Mouse (Mus musculus): ENCODE data around the gene Prr27. TPM values are rescaled to one million over a fixed set of nuclear protein-coding genes. Genes with fewer than 3 reads are reported as not detected.

Prr27 gene
- not detected in 2 replicates for polyA plus RNA-seq (2014; fragmentation: Nextera tagmentation; extraction: Ambion mirVana)

DNA sequence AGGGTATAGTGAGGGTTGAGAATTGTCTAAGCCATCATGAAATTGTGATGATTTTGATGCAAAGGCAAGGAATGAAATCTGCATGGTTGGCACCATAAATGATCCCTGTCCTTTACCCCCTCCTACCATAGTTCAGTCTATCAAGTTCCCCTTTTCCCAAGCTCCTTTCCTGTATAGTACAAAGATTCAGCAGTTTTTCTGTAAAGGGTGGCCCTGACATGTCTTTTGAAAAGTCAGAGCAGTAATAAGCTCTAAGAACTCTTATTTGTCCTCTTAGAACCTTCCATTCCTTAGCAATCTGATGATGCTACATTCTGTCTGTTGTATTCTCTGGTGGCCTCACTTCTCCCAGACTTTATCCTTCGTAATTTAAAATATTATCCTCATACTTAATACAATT lies at the start of gene Prr27:
Prr27 (plus strand) TSS at position 301 of the 400 bp plus-strand sequence.
- H3K9me3 ChIP-seq (ENCODE audit: control insufficient read depth, low read depth, low read length): no peaks in the 10 kb centered on the region

DNA sequence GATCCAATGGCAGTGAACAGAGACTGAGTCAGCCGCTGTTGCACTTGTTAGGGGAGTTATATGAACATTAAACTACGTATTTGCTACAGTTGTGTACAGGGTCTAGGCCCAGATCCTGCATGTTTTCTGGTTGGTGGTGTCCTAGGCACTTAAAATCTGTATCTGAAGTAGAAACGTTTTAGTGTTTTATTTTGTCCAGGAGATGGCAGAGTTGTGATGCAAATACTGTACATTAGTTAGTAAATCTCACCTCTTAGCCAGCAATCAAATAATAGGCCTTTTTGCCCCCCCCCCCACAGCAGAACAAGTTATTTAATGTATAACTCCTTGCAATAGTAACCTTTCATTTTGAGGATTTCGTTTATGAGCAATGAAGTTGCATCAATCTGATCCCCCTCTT lies 42.8 kb upstream of the Prr27 start:
- no peak overlapping the region for H3K4me3 ChIP-seq (ENCODE audit: low read depth, low read length)
- ATAC-seq (ENCODE audit: insufficient number of reproducible peaks, insufficient read depth, low FRiP score, low read depth): no peak

More for the DNA sequence above, at the start of gene Prr27:
- Histone ChIP-seq H3K9ac (replicated peaks; ENCODE audit: low read depth, low read length) (no peak within 1 kb of the TSS), H3K36me3 (ENCODE audit: control insufficient read depth, insufficient read depth, low read length) (no peaks in the 10 kb centered on the region), H3K4me3 (ENCODE audit: low read depth, low read length) (no peak within 1 kb of the TSS), H3K4me1 (ENCODE audit: control insufficient read depth, insufficient read depth, low read length) (no peaks in the 10 kb centered on the region), H3K27ac (ENCODE audit: low read length) (no peak within 1 kb of the TSS), H3K4me2 (replicated peaks; ENCODE audit: low read depth, low read length) (no peak within 1 kb of the TSS), H3K27me3 (ENCODE audit: control insufficient read depth, insufficient read depth, low read length) (no peaks in the 10 kb centered on the region)
- ATAC-seq (ENCODE audit: insufficient number of reproducible peaks, insufficient read depth, low FRiP score, low read depth): no peak
- 64% methylated on average over 1 of the region's 1 CpGs for WGBS

DNA sequence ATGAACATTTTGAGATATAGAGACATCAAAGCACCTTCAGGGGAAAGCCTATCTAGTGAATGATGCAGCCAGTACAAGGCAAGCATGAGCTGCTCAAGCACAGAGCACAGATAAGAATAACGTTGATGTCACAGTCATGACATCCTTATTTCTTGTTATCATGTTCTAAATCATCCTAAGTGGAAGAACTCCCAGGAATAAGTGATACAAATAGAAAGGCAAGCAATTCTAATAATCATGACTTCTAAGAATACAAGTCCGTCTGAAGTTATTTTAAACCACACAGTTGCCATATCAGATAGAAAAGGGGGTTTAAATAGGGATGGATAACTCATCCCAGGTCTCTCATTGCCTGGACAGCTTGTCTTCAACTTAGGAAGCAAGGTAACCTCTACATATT lies 17.7 kb upstream of the Prr27 start, which contains the start of gene Csn1s2b:
Csn1s2b (plus strand) TSS at position 301 of the 400 bp plus-strand sequence.
- WGBS: 61% methylated on average over 2 of the region's 2 CpGs
- H3K4me1 ChIP-seq (ENCODE audit: control insufficient read depth, insufficient read depth, low read length): no peaks in the 10 kb centered on the region

More for the DNA sequence above, 42.8 kb upstream of the Prr27 start:
- H3K4me1 ChIP-seq (ENCODE audit: control insufficient read depth, insufficient read depth, low read length): no peaks in the 10 kb centered on the region
- no peak overlapping the region for H3K27ac ChIP-seq (ENCODE audit: low read length)
- no peak overlapping the region for H3K4me2 ChIP-seq (replicated peaks; ENCODE audit: low read depth, low read length)
- no peaks in the 10 kb centered on the region for H3K36me3 ChIP-seq (ENCODE audit: control insufficient read depth, insufficient read depth, low read length)
- 61% methylated on average over 4 of the region's 4 CpGs for WGBS
- H3K9ac ChIP-seq (replicated peaks; ENCODE audit: low read depth, low read length): no peak overlapping the region
- H3K27me3 ChIP-seq (ENCODE audit: control insufficient read depth, insufficient read depth, low read length): no peaks in the 10 kb centered on the region
- H3K9me3 ChIP-seq (ENCODE audit: control insufficient read depth, low read depth, low read length): no peaks in the 10 kb centered on the region

DNA sequence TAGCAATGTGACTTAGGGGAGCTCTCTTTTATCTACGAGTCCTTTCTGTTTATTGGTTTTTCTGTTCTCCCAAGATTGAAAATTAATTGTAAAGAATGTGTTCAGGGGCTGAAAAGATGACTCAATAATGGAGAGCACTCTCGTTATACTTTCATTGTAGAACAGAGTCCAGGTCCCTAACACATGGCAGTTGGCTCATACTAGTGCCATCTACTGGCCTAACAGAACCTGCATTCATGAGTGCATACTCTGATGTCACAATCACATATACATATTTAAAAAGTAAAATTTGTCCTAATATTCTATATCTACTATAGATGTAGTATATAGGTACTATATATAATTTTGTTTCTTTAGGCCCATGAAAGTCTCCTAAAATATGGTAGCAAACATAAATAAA lies 16.2 kb upstream of the Prr27 start:
- Histone ChIP-seq H3K27ac (ENCODE audit: low read length) (no peak overlapping the region), H3K27me3 (ENCODE audit: control insufficient read depth, insufficient read depth, low read length) (no peaks in the 10 kb centered on the region), H3K36me3 (ENCODE audit: control insufficient read depth, insufficient read depth, low read length) (no peaks in the 10 kb centered on the region), H3K4me2 (replicated peaks; ENCODE audit: low read depth, low read length) (no peak overlapping the region), H3K4me1 (ENCODE audit: control insufficient read depth, insufficient read depth, low read length) (no peaks in the 10 kb centered on the region), H3K4me3 (ENCODE audit: low read depth, low read length) (no peak overlapping the region), H3K9me3 (ENCODE audit: control insufficient read depth, low read depth, low read length) (no peaks in the 10 kb centered on the region), H3K9ac (replicated peaks; ENCODE audit: low read depth, low read length) (no peak overlapping the region)
- ATAC-seq (ENCODE audit: insufficient number of reproducible peaks, insufficient read depth, low FRiP score, low read depth): no peak
- 63% methylated on average over 2 of the region's 2 CpGs for whole genome bisulfite sequencing

More for the DNA sequence above, 17.7 kb upstream of the Prr27 start, which contains the start of gene Csn1s2b:
- H3K27ac ChIP-seq (ENCODE audit: low read length): no peak within 1 kb of the TSS
- no peaks in the 10 kb centered on the region for H3K27me3 ChIP-seq (ENCODE audit: control insufficient read depth, insufficient read depth, low read length)
- H3K9ac ChIP-seq (replicated peaks; ENCODE audit: low read depth, low read length): no peak within 1 kb of the TSS
- ATAC-seq (ENCODE audit: insufficient number of reproducible peaks, insufficient read depth, low FRiP score, low read depth): no peak
- H3K9me3 ChIP-seq (ENCODE audit: control insufficient read depth, low read depth, low read length): no peaks in the 10 kb centered on the region
- no peaks in the 10 kb centered on the region for H3K36me3 ChIP-seq (ENCODE audit: control insufficient read depth, insufficient read depth, low read length)
- H3K4me3 ChIP-seq (ENCODE audit: low read depth, low read length): no peak within 1 kb of the TSS
- no peak within 1 kb of the TSS for H3K4me2 ChIP-seq (replicated peaks; ENCODE audit: low read depth, low read length)

DNA sequence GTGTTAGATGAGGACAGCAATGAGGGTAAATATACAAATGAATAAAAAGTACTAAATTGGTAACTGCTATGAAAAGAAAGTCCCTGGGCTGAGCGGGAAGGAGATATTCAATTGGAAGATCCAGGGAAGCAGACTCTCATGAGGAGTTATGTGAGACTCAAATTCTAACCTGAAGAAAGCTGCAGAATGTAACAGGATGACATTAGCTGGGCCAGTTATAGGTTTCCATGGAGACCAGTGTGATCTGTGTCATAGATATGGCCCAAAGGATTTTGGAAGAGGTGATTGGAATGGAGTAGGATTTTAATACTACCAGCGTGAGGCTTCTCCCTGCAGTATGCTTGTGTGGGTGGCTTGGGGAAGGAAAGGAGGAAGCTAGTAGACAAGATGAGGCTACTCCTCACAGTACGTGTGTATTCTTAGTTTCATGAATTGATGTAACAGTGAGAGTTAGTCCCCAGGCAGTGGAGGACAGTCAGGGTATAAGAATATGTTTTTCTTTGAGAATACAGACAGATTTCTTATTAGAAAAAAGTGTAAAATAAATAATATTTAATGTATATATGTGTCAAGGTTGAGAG lies 29.7 kb downstream of the Prr27 start:
- Histone ChIP-seq H3K4me3 (ENCODE audit: low read depth, low read length) (no peak overlapping the region), H3K4me1 (ENCODE audit: control insufficient read depth, insufficient read depth, low read length) (no peaks in the 10 kb centered on the region), H3K4me2 (replicated peaks; ENCODE audit: low read depth, low read length) (no peak overlapping the region), H3K9ac (replicated peaks; ENCODE audit: low read depth, low read length) (no peak overlapping the region), H3K36me3 (ENCODE audit: control insufficient read depth, insufficient read depth, low read length) (no peaks in the 10 kb centered on the region), H3K27me3 (ENCODE audit: control insufficient read depth, insufficient read depth, low read length) (no peaks in the 10 kb centered on the region), H3K9me3 (ENCODE audit: control insufficient read depth, low read depth, low read length) (no peaks in the 10 kb centered on the region), H3K27ac (ENCODE audit: low read length) (no peak overlapping the region)
- ATAC-seq (ENCODE audit: insufficient number of reproducible peaks, insufficient read depth, low FRiP score, low read depth): no peak
- WGBS: 84% methylated on average over 3 of the region's 3 CpGs

DNA sequence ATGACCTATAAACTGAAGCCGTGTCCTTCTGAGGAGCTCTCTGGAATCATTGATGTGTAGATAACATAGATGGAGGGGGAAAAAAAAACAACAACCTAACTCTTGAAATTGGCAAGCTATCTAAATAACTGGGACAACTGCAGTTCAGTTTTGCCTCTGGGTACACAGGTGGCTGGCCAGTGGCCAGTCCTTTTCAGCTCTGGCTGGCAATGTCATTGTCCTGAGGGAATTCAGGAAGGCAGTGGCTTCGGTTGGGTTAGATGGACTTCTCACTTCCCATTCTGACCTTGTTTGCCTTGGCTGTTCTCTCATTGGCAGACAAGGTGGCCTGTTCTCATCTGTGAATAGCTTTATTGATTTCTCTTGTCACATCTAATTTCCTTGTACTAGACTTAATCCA lies 44.6 kb downstream of the Prr27 start:
- H3K27me3 ChIP-seq (ENCODE audit: control insufficient read depth, insufficient read depth, low read length): no peaks in the 10 kb centered on the region
- H3K4me2 ChIP-seq (replicated peaks; ENCODE audit: low read depth, low read length): no peak overlapping the region
- no peak overlapping the region for H3K4me3 ChIP-seq (ENCODE audit: low read depth, low read length)
- no peak overlapping the region for H3K27ac ChIP-seq (ENCODE audit: low read length)
- WGBS: 75% methylated on average over 2 of the region's 2 CpGs
- H3K9me3 ChIP-seq (ENCODE audit: control insufficient read depth, low read depth, low read length): no peaks in the 10 kb centered on the region
- no peak overlapping the region for H3K9ac ChIP-seq (replicated peaks; ENCODE audit: low read depth, low read length)
- no peak for ATAC-seq (ENCODE audit: insufficient number of reproducible peaks, insufficient read depth, low FRiP score, low read depth)
- H3K36me3 ChIP-seq (ENCODE audit: control insufficient read depth, insufficient read depth, low read length): no peaks in the 10 kb centered on the region
- no peaks in the 10 kb centered on the region for H3K4me1 ChIP-seq (ENCODE audit: control insufficient read depth, insufficient read depth, low read length)

DNA sequence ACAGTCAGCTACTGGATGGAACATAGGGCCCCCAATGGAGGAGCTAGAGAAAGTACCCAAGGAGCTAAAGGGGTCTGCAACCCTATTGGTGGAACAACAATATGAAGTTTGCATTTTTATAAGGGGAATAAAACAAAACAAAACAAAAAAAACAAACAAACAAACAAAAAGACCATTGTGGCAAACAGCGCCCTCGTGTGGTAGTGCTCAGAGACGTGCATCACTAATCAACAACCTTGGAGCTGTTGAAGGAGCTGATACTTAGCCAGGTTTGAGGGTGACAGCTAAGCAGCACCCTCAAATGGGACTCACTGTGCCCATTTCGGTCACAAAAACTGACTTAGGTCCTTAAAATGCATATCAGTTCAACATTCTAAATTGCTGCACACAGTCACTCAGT lies 45.9 kb downstream of the Prr27 start:
- Histone ChIP-seq H3K4me2 (replicated peaks; ENCODE audit: low read depth, low read length) (no peak overlapping the region), H3K9me3 (ENCODE audit: control insufficient read depth, low read depth, low read length) (no peaks in the 10 kb centered on the region), H3K27me3 (ENCODE audit: control insufficient read depth, insufficient read depth, low read length) (no peaks in the 10 kb centered on the region), H3K4me1 (ENCODE audit: control insufficient read depth, insufficient read depth, low read length) (no peaks in the 10 kb centered on the region), H3K36me3 (ENCODE audit: control insufficient read depth, insufficient read depth, low read length) (no peaks in the 10 kb centered on the region), H3K4me3 (ENCODE audit: low read depth, low read length) (no peak overlapping the region), H3K9ac (replicated peaks; ENCODE audit: low read depth, low read length) (no peak overlapping the region), H3K27ac (ENCODE audit: low read length) (no peak overlapping the region)
- no peak for ATAC-seq (ENCODE audit: insufficient number of reproducible peaks, insufficient read depth, low FRiP score, low read depth)
- WGBS: 33% methylated on average over 4 of the region's 4 CpGs

DNA sequence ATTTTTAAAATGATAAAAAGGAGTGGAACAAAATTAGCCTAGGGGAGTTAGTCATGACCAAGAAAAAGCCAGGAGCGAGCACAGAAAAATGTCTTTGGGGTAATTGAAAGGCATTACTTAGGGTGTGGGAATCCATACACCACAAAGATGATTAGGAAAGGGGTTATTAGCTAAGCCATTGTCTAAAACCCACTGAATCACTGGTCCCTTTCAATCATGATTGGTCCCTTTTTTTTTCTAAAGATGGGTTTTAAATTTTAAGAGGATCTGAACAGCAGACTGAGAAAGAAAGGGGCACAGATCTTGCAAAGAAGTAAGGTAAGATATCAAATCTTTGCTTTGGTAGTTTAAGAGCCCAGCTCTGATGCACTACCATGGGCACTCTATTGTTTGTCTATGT lies 59.2 kb downstream of the Prr27 start, which contains the start of gene Odam:
Odam (plus strand) TSS at position 301 of the 400 bp plus-strand sequence.
- Histone ChIP-seq H3K9ac (replicated peaks; ENCODE audit: low read depth, low read length) (no peak within 1 kb of the TSS), H3K27ac (ENCODE audit: low read length) (no peak within 1 kb of the TSS), H3K9me3 (ENCODE audit: control insufficient read depth, low read depth, low read length) (no peaks in the 10 kb centered on the region), H3K4me3 (ENCODE audit: low read depth, low read length) (no peak within 1 kb of the TSS), H3K4me1 (ENCODE audit: control insufficient read depth, insufficient read depth, low read length) (no peaks in the 10 kb centered on the region), H3K36me3 (ENCODE audit: control insufficient read depth, insufficient read depth, low read length) (no peaks in the 10 kb centered on the region), H3K4me2 (replicated peaks; ENCODE audit: low read depth, low read length) (no peak within 1 kb of the TSS), H3K27me3 (ENCODE audit: control insufficient read depth, insufficient read depth, low read length) (no peaks in the 10 kb centered on the region)
- 88% methylated on average over 1 of the region's 1 CpGs for WGBS
- ATAC-seq (ENCODE audit: insufficient number of reproducible peaks, insufficient read depth, low FRiP score, low read depth): no peak
